Mouse (Mus musculus) splenic B cell, adult 2 months (primary cell): ENCODE data around the gene S100a6.
A peak's percentile ranks its signal among the peaks of the same experiment; 100 is the strongest.

Experiments used
- DNase-seq: peaks from one replicate; pipeline ENCODE4 v3.0.0-alpha.2; 2011; ENCODE audit warnings: low read depth, low spot score
- H3K27me3 ChIP-seq: 2 replicates; pipeline ENCODE4 v1.6.1; 2012; ENCODE audit warnings: mild to moderate bottlenecking, low read length, moderate library complexity, mixed read lengths; ENCODE audit not compliant: control insufficient read depth, poor library complexity, insufficient read depth, severe bottlenecking
- H3K36me3 ChIP-seq: 2 replicates; pipeline ENCODE4 v1.6.1; 2012; ENCODE audit warnings: mild to moderate bottlenecking, low read length, moderate library complexity, mixed read lengths; ENCODE audit not compliant: control insufficient read depth, poor library complexity, insufficient read depth, severe bottlenecking

Gene S100a6

DNA sequence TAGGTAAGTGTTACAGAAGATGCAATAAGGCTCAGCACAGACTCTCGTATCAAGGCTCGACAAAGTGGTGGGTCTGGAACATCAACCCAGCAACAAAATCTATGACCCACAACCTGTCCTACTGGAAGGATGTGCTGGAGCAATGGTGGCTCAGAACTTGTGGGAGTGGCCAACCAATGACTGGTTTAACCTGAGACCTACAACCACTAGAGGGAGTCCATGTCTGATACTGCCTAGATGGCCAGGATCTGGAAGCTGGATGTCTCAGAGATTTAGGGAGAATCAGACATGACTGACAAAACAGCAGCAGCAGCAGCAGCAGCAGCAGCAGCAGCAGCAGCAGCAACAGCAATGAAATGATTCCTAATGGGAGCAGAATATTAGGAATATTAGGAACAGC is 51.5 kb downstream of the S100a6 start:
- Histone ChIP-seq H3K27me3 (no peaks in the 10 kb centered on the region), H3K36me3 (no peaks in the 10 kb centered on the region)
- DNase-seq, result peak; percentile 9

DNA sequence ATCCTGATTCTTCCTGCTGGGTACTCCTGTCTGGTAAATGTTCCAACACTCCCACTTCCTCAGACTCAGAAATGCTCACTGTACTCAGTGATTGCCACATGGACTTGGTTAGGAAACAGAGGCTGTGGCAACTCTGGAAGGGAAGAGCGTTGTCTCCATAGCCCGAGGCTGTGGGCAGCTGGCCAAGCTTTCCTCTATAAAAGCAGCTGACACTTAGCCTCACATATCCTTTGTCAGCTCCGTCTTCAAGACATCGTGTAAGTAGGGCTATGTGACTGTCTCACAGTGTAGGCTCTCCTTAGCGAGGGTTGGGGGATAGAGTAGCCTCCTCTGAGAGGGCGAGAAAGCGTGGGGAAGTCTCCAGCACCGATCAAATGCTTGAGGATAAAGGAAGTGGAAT is 56.2 kb downstream of the S100a6 start, which contains the start of gene S100a8:
Gene S100a8 (plus strand): TSS at position 133 of the 400 bp plus-strand sequence.
- no peaks in the 10 kb centered on the region for H3K27me3 ChIP-seq
- no peak for DNase-seq
- H3K36me3 ChIP-seq, result no peaks in the 10 kb centered on the region
